Mouse (Mus musculus): ENCODE results near the gene Snd1. TPM values are rescaled to one million over a fixed set of nuclear protein-coding genes. Genes with fewer than 3 reads are reported as not detected.
A peak's percentile ranks its signal among the peaks of the same experiment; 100 is the strongest.

The Snd1 gene
- polyA plus RNA-seq, 1 experiment from 2014 or later: 113 TPM

GRCm38 (mm10) chr6:28613441-28613840 is 138.5 kb downstream of the Snd1 start:
- Histone ChIP-seq H3K9me3 (replicated peaks) (no peaks in the 10 kb centered on the region), H3K4me3 (no peak overlapping the region), H3K4me2 (replicated peaks) (no peak overlapping the region), H3K4me1 (peaks cover 4% of the 10 kb centered on the region), H3K36me3 (no peaks in the 10 kb centered on the region), H3K9ac (no peak overlapping the region), H3K27ac (no peak overlapping the region), H3K27me3 (no peaks in the 10 kb centered on the region)
- 83% methylated on average over 4 of the region's 4 CpGs for WGBS
- no peak for ATAC-seq (ENCODE audit: low FRiP score)

- WGBS: 92% methylated on average over 4 of the region's 4 CpGs
- Histone ChIP-seq H3K4me3 (no peak overlapping the region), H3K27ac (no peak overlapping the region), H3K36me3 (no peaks in the 10 kb centered on the region), H3K4me1 (peaks cover 17% of the 10 kb centered on the region), H3K27me3 (no peaks in the 10 kb centered on the region), H3K9me3 (replicated peaks) (no peaks in the 10 kb centered on the region), H3K4me2 (replicated peaks) (no peak overlapping the region), H3K9ac (no peak overlapping the region)
- ATAC-seq (ENCODE audit: low FRiP score): no peak
Measured at GRCm38 (mm10) chr6:28614856-28615255, 139.9 kb downstream of the Snd1 start.

- Histone ChIP-seq H3K4me2 (replicated peaks) (no peak overlapping the region), H3K4me3 (no peak overlapping the region), H3K27ac (no peak overlapping the region), H3K27me3 (no peaks in the 10 kb centered on the region), H3K36me3 (no peaks in the 10 kb centered on the region), H3K9me3 (replicated peaks) (no peaks in the 10 kb centered on the region), H3K9ac (no peak overlapping the region), H3K4me1 (peaks cover 17% of the 10 kb centered on the region)
- 86% methylated on average over 3 of the region's 3 CpGs for WGBS
- ATAC-seq (ENCODE audit: low FRiP score): no peak
Measured at GRCm38 (mm10) chr6:28615408-28615807, 140.5 kb downstream of the Snd1 start.

GRCm38 (mm10) chr6:28615966-28616365 is 141.0 kb downstream of the Snd1 start:
- Histone ChIP-seq H3K4me1 (peaks cover 17% of the 10 kb centered on the region), H3K27me3 (no peaks in the 10 kb centered on the region), H3K4me2 (replicated peaks) (no peak overlapping the region), H3K27ac (no peak overlapping the region), H3K36me3 (no peaks in the 10 kb centered on the region), H3K4me3 (no peak overlapping the region), H3K9me3 (replicated peaks) (no peaks in the 10 kb centered on the region), H3K9ac (no peak overlapping the region)
- 49% methylated on average over 3 of the region's 3 CpGs for WGBS
- ATAC-seq (ENCODE audit: low FRiP score): no peak

- Histone ChIP-seq H3K4me1 (peaks cover 17% of the 10 kb centered on the region), H3K27ac (no peak overlapping the region), H3K36me3 (no peaks in the 10 kb centered on the region), H3K27me3 (no peaks in the 10 kb centered on the region), H3K9me3 (replicated peaks) (no peaks in the 10 kb centered on the region), H3K4me3 (no peak overlapping the region), H3K9ac (no peak overlapping the region), H3K4me2 (replicated peaks) (no peak overlapping the region)
- ATAC-seq (ENCODE audit: low FRiP score): no peak
- 63% methylated on average over 3 of the region's 3 CpGs for WGBS
Measured at GRCm38 (mm10) chr6:28618299-28618698, 143.4 kb downstream of the Snd1 start.

- H3K4me1 ChIP-seq: peaks cover 17% of the 10 kb centered on the region
- no peak overlapping the region for H3K4me2 ChIP-seq (replicated peaks)
- 42% methylated on average over 7 of the region's 7 CpGs for WGBS
- no peak overlapping the region for H3K4me3 ChIP-seq
- no peak overlapping the region for H3K27ac ChIP-seq
- no peaks in the 10 kb centered on the region for H3K27me3 ChIP-seq
- ATAC-seq (ENCODE audit: low FRiP score): peak; percentile 55
- no peak overlapping the region for H3K9ac ChIP-seq
- H3K9me3 ChIP-seq (replicated peaks): no peaks in the 10 kb centered on the region
- H3K36me3 ChIP-seq: no peaks in the 10 kb centered on the region
Measured at GRCm38 (mm10) chr6:28618751-28619153, 143.8 kb downstream of the Snd1 start.

- H3K36me3 ChIP-seq: no peaks in the 10 kb centered on the region
- H3K4me1 ChIP-seq: peaks cover 17% of the 10 kb centered on the region
- no peaks in the 10 kb centered on the region for H3K27me3 ChIP-seq
- no peak for ATAC-seq (ENCODE audit: low FRiP score)
- H3K9me3 ChIP-seq (replicated peaks): no peaks in the 10 kb centered on the region
- H3K4me2 ChIP-seq (replicated peaks): no peak overlapping the region
- H3K27ac ChIP-seq: no peak overlapping the region
- H3K4me3 ChIP-seq: no peak overlapping the region
- WGBS: 85% methylated on average over 4 of the region's 4 CpGs
- no peak overlapping the region for H3K9ac ChIP-seq
Measured at GRCm38 (mm10) chr6:28621431-28621830, 146.5 kb downstream of the Snd1 start.

GRCm38 (mm10) chr6:28621961-28622360 is 147.0 kb downstream of the Snd1 start:
- Histone ChIP-seq H3K9ac (no peak overlapping the region), H3K4me2 (replicated peaks) (no peak overlapping the region), H3K27me3 (no peaks in the 10 kb centered on the region), H3K9me3 (replicated peaks) (no peaks in the 10 kb centered on the region), H3K4me1 (peaks cover 17% of the 10 kb centered on the region), H3K27ac (no peak overlapping the region), H3K4me3 (no peak overlapping the region), H3K36me3 (no peaks in the 10 kb centered on the region)
- ATAC-seq (ENCODE audit: low FRiP score): no peak
- 95% methylated on average over 5 of the region's 5 CpGs for WGBS

- H3K4me2 ChIP-seq (replicated peaks): no peak overlapping the region
Measured at GRCm38 (mm10) chr6:28622522-28622921, 147.6 kb downstream of the Snd1 start.

GRCm38 (mm10) chr6:28622963-28623362 is 148.0 kb downstream of the Snd1 start:
- Histone ChIP-seq H3K9me3 (replicated peaks) (no peaks in the 10 kb centered on the region), H3K9ac (no peak overlapping the region), H3K4me3 (no peak overlapping the region), H3K27ac (no peak overlapping the region), H3K4me1 (peaks cover 19% of the 10 kb centered on the region), H3K4me2 (replicated peaks) (no peak overlapping the region), H3K27me3 (no peaks in the 10 kb centered on the region), H3K36me3 (no peaks in the 10 kb centered on the region)
- 82% methylated on average over 3 of the region's 3 CpGs for WGBS
- no peak for ATAC-seq (ENCODE audit: low FRiP score)

More at GRCm38 (mm10) chr6:28622522-28622921, 147.6 kb downstream of the Snd1 start:
- no peaks in the 10 kb centered on the region for H3K9me3 ChIP-seq (replicated peaks)
- peaks cover 17% of the 10 kb centered on the region for H3K4me1 ChIP-seq
- no peak for ATAC-seq (ENCODE audit: low FRiP score)
- H3K27ac ChIP-seq: no peak overlapping the region
- 83% methylated on average over 6 of the region's 6 CpGs for WGBS
- H3K4me3 ChIP-seq: no peak overlapping the region
- H3K36me3 ChIP-seq: no peaks in the 10 kb centered on the region
- no peak overlapping the region for H3K9ac ChIP-seq
- no peaks in the 10 kb centered on the region for H3K27me3 ChIP-seq

GRCm38 (mm10) chr6:28628408-28628807 is 153.5 kb downstream of the Snd1 start:
- Histone ChIP-seq H3K9me3 (replicated peaks) (no peaks in the 10 kb centered on the region), H3K4me1 (peaks cover 28% of the 10 kb centered on the region), H3K27me3 (no peaks in the 10 kb centered on the region), H3K9ac (no peak overlapping the region), H3K4me3 (no peak overlapping the region), H3K36me3 (no peaks in the 10 kb centered on the region), H3K4me2 (replicated peaks) (no peak overlapping the region), H3K27ac (peak overlapping the region; percentile 49)
- peak; percentile 89 for ATAC-seq (ENCODE audit: low FRiP score)
- 44% methylated on average over 1 of the region's 1 CpGs for WGBS

GRCm38 (mm10) chr6:28629866-28630265 is 154.9 kb downstream of the Snd1 start:
- Histone ChIP-seq H3K4me1 (peaks cover 31% of the 10 kb centered on the region), H3K27ac (no peak overlapping the region), H3K9ac (no peak overlapping the region), H3K4me2 (replicated peaks) (no peak overlapping the region), H3K36me3 (no peaks in the 10 kb centered on the region), H3K9me3 (replicated peaks) (no peaks in the 10 kb centered on the region), H3K27me3 (no peaks in the 10 kb centered on the region), H3K4me3 (no peak overlapping the region)
- 40% methylated on average over 2 of the region's 2 CpGs for WGBS
- no peak for ATAC-seq (ENCODE audit: low FRiP score)

- H3K9me3 ChIP-seq (replicated peaks): no peaks in the 10 kb centered on the region
- no peaks in the 10 kb centered on the region for H3K27me3 ChIP-seq
- no peak overlapping the region for H3K27ac ChIP-seq
- H3K9ac ChIP-seq: no peak overlapping the region
- 87% methylated on average over 2 of the region's 2 CpGs for WGBS
- H3K36me3 ChIP-seq: no peaks in the 10 kb centered on the region
- H3K4me3 ChIP-seq: no peak overlapping the region
- peaks cover 31% of the 10 kb centered on the region for H3K4me1 ChIP-seq
- no peak for ATAC-seq (ENCODE audit: low FRiP score)
- no peak overlapping the region for H3K4me2 ChIP-seq (replicated peaks)
Measured at GRCm38 (mm10) chr6:28630926-28631325, 156.0 kb downstream of the Snd1 start.
